Mouse (Mus musculus) limb, embryonic 15.5 days (tissue): ENCODE measurements around the gene Gramd1b. TPM values are rescaled to one million over a fixed set of nuclear protein-coding genes. Genes with fewer than 3 reads are reported as not detected.

Experiments
- ATAC-seq: fragments of 200-750 bp; cut with Nextera tagmentation; 2 replicates; pipeline ENCODE4 v1.8.0; 2017; ENCODE audit warnings: low read depth, moderate TSS enrichment; ENCODE audit not compliant: insufficient number of reproducible peaks, low FRiP score, low TSS enrichment
- H3K27ac ChIP-seq: fragments of 300-500 bp; sonication (generic); 2 replicates; pipeline ENCODE4 v1.5.1; 2015; ENCODE audit warnings: moderate library complexity, mild to moderate bottlenecking, inconsistent platforms
- H3K27me3 ChIP-seq: fragments of 300-500 bp; sonication (generic); 2 replicates; pipeline ENCODE4 v1.6.1; 2015; ENCODE audit warnings: inconsistent platforms
- H3K36me3 ChIP-seq: fragments of 300-500 bp; sonication (generic); 2 replicates; pipeline ENCODE4 v1.6.1; 2015; ENCODE audit warnings: inconsistent platforms
- H3K4me1 ChIP-seq: fragments of 300-500 bp; sonication (generic); 2 replicates; pipeline ENCODE4 v1.6.1; 2015; ENCODE audit warnings: inconsistent platforms
- H3K4me2 ChIP-seq: fragments of 300-500 bp; sonication (generic); 2 replicates; pipeline ENCODE4 v1.6.1; 2015; ENCODE audit warnings: mild to moderate bottlenecking, inconsistent platforms
- H3K4me3 ChIP-seq: fragments of 300-500 bp; sonication (generic); 2 replicates; pipeline ENCODE4 v1.5.1; 2015; ENCODE audit warnings: mild to moderate bottlenecking, inconsistent platforms
- H3K9ac ChIP-seq: fragments of 300-500 bp; sonication (generic); 2 replicates; pipeline ENCODE4 v1.6.1; 2015; ENCODE audit warnings: inconsistent platforms
- H3K9me3 ChIP-seq: fragments of 300-500 bp; sonication (generic); 2 replicates; pipeline ENCODE4 v1.6.1; 2016; ENCODE audit warnings: inconsistent platforms
- WGBS: fragments of 180-500 bp; shearing (Covaris S2); methylation state at CpG from one replicate; pipeline ENCODE4 v1.1.7; 2015; 5-methylcytosine and 5-hydroxymethylcytosine counted together
- polyA plus RNA-seq: library from polyadenylated mRNA; unstranded; fragments of >200 nt; fragmentation: Nextera tagmentation; extraction: Ambion mirVana; gene quantifications from 2 replicates; pipeline ENCODE4 v1.2.1, GENCODE M21; 2015

Gramd1b gene
- polyA plus RNA-seq, 1 experiment from 2014 or later: 3.2 TPM

DNA sequence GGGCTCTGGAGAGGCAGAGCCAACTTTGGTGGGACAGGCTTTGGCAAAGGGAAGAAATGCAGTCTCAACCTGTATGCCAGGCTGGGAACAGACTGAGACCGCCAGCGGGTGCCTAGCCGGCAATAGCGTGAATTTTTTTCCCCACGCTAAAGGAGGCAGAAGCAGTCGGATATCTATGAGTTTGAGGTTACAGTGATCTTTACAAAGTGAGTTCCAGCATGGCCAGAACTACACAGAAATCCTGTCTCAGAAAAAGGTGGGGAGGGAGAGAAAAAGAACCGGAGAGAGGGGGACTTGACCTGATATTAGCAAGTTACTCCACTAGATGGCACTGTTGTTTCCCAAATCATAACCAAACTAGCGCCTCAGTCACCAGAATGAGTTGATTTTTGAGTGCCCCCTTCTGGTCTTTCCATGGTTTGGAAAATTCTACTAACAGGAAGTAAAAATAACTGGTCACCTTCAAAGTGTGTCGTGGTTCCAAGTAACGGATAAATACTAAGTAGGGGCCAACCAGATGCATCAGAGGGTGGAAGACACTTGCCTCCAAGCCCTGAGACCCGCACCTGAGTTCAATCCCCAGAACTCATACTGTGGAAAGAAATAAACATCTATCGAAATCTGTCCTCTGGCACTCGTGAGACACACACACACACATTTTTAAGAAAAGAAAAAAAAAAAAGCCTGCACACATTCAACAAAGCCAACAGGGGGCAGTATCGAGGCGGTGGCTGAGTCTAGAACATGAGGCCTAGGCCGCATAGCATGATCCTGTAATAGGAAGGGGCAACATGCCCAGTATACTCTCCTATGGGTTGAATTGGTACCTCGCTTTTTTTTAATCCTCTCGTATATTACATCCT lies 116.0 kb downstream of the Gramd1b start:
- Histone ChIP-seq H3K9me3 (no peaks in the 10 kb centered on the region), H3K4me3 (peak overlapping the region; percentile 55), H3K4me2 (peak overlapping the region; percentile 82), H3K36me3 (no peaks in the 10 kb centered on the region), H3K27me3 (no peaks in the 10 kb centered on the region), H3K9ac (peak overlapping the region; percentile 55), H3K27ac (peak overlapping the region; percentile 60), H3K4me1 (no peaks in the 10 kb centered on the region)
- 35% methylated on average over 18 of the region's 18 CpGs for WGBS
- no peak for ATAC-seq

DNA sequence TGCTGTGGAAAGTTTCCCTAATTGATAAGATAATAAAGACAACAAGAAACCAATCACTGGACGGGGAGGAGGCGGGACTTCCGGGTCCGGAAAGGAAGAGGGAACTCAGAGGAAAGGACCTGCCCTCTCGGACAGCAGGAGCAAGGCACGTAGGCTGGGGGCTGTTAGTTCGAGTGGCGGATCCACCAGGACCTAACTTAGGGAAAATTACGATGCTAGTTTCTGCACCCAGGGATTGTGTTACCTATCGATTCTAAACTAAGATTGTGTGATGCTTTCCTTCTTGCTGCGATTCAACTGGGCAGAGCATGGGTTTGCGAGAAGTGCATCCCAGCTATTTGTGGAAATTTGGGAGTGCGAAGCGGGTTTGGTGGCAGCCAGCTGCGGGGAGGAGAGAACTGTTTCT lies 116.7 kb downstream of the Gramd1b start:
- Histone ChIP-seq H3K4me3 (peak overlapping the region; percentile 55), H3K4me2 (peak overlapping the region; percentile 82), H3K27ac (peak overlapping the region; percentile 60), H3K36me3 (no peaks in the 10 kb centered on the region), H3K9me3 (no peaks in the 10 kb centered on the region), H3K27me3 (no peaks in the 10 kb centered on the region), H3K9ac (peak overlapping the region; percentile 55), H3K4me1 (no peaks in the 10 kb centered on the region)
- 3% methylated on average over 15 of the region's 15 CpGs for WGBS
- no peak for ATAC-seq

DNA sequence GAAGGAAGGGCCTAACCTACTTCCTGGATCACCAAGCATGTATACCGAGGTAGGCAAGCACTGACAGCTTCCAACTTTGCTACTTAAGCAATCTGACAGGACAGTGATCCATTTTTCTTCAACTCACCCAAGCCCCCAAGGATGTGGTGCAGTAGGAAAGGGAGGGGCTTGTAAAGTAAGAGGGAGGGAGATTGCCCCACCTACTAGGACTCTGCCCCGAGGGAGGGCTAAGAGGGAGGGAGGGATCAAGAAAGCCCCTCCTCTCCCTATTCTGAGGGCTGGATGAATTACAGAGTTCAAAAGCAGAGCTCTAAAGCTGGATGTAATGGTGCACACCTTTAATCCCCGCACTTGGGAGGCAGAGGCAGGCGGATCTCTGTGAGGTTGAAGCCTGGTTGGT lies 117.6 kb downstream of the Gramd1b start:
- 86% methylated on average over 4 of the region's 4 CpGs for WGBS
- ATAC-seq: no peak
- Histone ChIP-seq H3K36me3 (no peaks in the 10 kb centered on the region), H3K27me3 (no peaks in the 10 kb centered on the region), H3K4me1 (no peaks in the 10 kb centered on the region), H3K9me3 (no peaks in the 10 kb centered on the region), H3K4me3 (no peak overlapping the region), H3K9ac (no peak overlapping the region), H3K27ac (no peak overlapping the region), H3K4me2 (no peak overlapping the region)

DNA sequence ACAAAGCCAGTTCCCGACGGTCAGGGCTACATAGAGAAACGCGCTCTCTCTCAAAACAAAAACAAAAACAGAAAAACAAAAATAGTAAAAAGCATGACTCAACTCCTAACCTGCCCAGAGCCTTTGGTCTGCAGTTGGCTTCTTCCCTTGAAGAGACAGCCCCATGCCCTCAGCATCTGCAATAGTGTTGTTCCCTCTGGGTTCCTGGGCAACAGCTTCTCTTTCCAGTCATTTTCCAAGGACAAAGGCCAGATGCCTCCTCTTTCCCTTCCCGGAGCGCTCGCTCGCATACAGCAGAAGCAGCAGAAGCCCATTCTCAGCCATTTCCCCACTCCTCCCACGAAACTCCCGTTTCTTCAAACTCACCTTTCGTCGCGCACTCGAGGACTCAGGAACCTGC lies 118.3 kb downstream of the Gramd1b start:
- ATAC-seq: no peak
- no peaks in the 10 kb centered on the region for H3K27me3 ChIP-seq
- H3K9ac ChIP-seq: no peak overlapping the region
- no peak overlapping the region for H3K4me2 ChIP-seq
- H3K27ac ChIP-seq: no peak overlapping the region
- no peak overlapping the region for H3K4me3 ChIP-seq
- H3K4me1 ChIP-seq: 0 out of 2 replicates have a peak, but pooled peaks cover under 1% of the 10 kb centered on the region
- H3K36me3 ChIP-seq: no peaks in the 10 kb centered on the region
- no peaks in the 10 kb centered on the region for H3K9me3 ChIP-seq
- WGBS: 92% methylated on average over 14 of the region's 14 CpGs

DNA sequence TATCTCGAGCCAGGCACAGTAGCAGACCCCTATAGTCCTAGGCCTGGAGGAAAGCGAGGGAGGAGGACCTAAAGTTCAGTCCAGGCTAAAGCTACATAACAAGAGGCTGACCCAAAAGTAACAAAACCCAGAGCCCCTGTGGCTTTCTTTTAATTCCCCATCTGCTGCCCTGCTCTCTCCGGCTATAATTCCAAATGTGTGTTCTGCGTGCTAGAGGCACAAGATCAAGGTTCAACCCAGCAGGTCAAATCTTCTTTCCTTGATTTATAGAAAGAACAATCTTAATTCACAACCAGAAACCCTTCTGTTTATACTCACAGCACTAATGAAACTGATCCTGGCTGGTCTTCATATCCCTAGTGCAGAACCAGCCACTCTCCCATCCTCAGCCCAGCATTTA lies 118.9 kb downstream of the Gramd1b start:
- H3K27me3 ChIP-seq: no peaks in the 10 kb centered on the region
- 81% methylated on average over 4 of the region's 4 CpGs for WGBS
- H3K4me1 ChIP-seq: 0 out of 2 replicates have a peak, but pooled peaks cover 2% of the 10 kb centered on the region
- H3K36me3 ChIP-seq: no peaks in the 10 kb centered on the region
- H3K9me3 ChIP-seq: no peaks in the 10 kb centered on the region
- H3K27ac ChIP-seq: no peak overlapping the region
- H3K4me3 ChIP-seq: no peak overlapping the region
- no peak for ATAC-seq
- no peak overlapping the region for H3K4me2 ChIP-seq
- H3K9ac ChIP-seq: no peak overlapping the region

DNA sequence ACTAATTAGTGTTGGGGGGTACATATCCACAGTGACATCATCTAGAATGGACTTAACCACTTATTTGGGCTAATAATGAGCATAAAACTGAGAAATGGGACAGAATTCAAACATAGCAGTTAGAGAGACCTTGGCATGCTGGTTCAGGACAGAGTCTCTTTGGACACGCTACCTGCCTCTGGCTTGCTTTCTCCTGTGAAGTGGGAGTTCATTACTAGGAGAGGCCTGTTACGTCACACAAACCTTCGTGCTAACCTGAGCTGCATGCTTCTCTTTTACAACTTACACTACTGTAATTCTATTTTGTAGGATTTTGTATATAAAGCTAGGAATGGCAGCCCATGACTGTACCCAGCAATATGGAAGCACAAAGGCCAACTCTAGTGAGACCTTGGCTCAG lies 120.3 kb downstream of the Gramd1b start:
- no peaks in the 10 kb centered on the region for H3K36me3 ChIP-seq
- H3K27ac ChIP-seq: no peak overlapping the region
- no peak for ATAC-seq
- no peaks in the 10 kb centered on the region for H3K9me3 ChIP-seq
- no peak overlapping the region for H3K4me2 ChIP-seq
- 95% methylated on average over 3 of the region's 3 CpGs for WGBS
- no peak overlapping the region for H3K9ac ChIP-seq
- no peak overlapping the region for H3K4me3 ChIP-seq
- H3K27me3 ChIP-seq: no peaks in the 10 kb centered on the region
- 0 out of 2 replicates have a peak, but pooled peaks cover 2% of the 10 kb centered on the region for H3K4me1 ChIP-seq

DNA sequence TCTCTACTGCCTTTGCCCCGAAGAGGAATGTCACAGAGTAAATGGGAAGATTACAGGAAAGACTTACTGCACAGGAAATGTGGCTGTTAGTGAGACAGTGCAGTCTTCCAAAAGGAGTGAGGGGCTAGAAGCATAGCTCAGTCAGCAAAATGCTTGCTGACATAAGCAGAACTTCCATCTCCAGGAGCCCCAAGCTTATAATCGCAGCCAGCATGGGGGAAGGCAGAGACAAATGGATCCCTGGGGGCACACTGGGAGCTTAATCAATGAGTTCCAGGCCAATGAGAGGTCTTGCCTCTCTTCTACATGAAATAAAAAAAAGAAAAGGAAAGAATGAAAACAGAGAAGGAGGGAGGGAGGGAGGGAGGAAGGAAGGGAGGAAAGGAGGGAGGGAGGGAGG lies 122.1 kb downstream of the Gramd1b start:
- Histone ChIP-seq H3K27ac (no peak overlapping the region), H3K27me3 (no peaks in the 10 kb centered on the region), H3K9me3 (no peaks in the 10 kb centered on the region), H3K4me2 (no peak overlapping the region), H3K9ac (no peak overlapping the region), H3K4me1 (0 out of 2 replicates have a peak, but pooled peaks cover 2% of the 10 kb centered on the region), H3K4me3 (no peak overlapping the region), H3K36me3 (no peaks in the 10 kb centered on the region)
- ATAC-seq: no peak
- WGBS: 30% methylated on average over 2 of the region's 2 CpGs

DNA sequence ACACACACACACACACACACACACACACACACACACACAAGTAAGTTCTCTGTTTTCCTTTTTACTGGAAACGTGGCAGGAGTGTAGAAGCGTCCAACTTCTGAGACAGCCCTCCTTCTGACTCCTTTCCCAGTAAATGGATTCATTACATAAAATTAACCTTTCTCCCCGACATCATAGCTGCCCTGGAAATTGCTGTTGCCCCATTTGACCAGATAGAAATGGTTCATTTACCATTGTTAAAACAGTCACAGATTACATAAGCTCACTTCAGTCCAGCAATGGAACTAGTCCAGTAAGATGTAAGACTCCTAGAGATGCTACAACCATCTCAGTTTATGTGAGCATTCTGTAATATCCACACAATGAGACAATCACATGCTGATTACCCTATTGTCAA lies 122.8 kb downstream of the Gramd1b start:
- 0 out of 2 replicates have a peak, but pooled peaks cover 2% of the 10 kb centered on the region for H3K4me1 ChIP-seq
- H3K27me3 ChIP-seq: no peaks in the 10 kb centered on the region
- no peak overlapping the region for H3K4me3 ChIP-seq
- WGBS: 53% methylated on average over 3 of the region's 3 CpGs
- H3K36me3 ChIP-seq: no peaks in the 10 kb centered on the region
- ATAC-seq: no peak
- no peak overlapping the region for H3K9ac ChIP-seq
- H3K4me2 ChIP-seq: no peak overlapping the region
- H3K9me3 ChIP-seq: no peaks in the 10 kb centered on the region
- H3K27ac ChIP-seq: no peak overlapping the region

DNA sequence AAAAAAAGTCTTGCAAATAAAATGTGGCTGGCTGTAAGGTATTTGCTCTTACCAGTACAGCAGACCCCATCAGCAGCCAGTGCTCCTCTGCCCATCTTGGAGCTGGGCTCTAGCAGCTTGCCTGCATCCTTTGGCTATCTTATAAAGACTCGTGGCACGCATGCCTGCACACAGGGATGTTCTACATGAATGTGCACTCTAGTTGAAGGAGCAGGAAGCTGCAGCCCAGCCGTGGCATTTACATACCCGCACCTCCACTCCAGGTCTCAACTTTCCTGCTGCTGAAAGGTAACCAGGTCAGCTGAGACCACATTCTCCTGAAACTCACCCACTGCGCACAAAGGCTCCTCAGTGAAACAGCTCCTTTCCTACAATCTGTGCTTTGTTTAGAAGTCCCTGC lies 123.3 kb downstream of the Gramd1b start:
- Histone ChIP-seq H3K4me1 (0 out of 2 replicates have a peak, but pooled peaks cover 2% of the 10 kb centered on the region), H3K9me3 (no peaks in the 10 kb centered on the region), H3K27me3 (no peaks in the 10 kb centered on the region), H3K4me3 (no peak overlapping the region), H3K27ac (peak overlapping the region; percentile 54), H3K4me2 (no peak overlapping the region), H3K9ac (no peak overlapping the region), H3K36me3 (no peaks in the 10 kb centered on the region)
- WGBS: 64% methylated on average over 5 of the region's 5 CpGs
- no peak for ATAC-seq

DNA sequence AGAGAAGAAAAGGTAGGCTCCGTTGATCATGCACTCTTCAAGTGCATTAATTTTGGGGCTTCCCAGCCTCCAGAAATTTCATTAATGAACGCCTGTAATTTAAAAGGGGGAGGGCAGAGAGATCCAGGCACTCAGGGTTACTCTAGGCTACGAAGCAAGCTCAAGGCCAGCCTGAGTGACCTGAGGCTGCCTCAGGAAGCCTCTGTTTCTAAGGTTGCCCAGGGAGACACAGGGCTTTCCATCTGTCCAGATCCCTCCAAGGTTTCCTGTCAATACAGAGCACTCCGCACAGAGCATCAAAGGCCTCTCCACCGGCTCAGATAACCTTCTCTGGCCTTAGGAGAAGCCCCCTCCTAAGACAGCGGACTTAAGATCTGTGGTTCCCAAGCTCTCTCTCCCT lies 125.4 kb downstream of the Gramd1b start:
- no peak overlapping the region for H3K4me3 ChIP-seq
- no peak for ATAC-seq

DNA sequence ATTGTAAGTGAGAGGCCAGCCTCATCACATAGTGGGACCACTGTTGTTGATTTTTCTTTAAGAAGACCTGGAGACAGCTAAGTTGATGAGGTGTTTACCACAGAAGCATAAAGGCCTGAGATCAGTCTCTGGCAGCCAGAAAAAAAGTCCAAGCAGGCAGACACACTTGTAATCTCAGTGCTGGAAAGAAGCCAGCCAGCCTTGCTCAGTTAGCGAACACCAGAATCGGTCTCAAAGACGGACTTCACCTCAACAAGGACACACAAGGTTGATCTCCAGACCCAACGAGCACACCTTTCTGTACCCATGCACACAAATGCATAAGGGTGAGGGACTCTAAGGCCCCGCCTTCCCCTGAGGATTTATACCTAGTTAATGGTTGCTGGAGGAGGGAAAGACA lies 125.9 kb downstream of the Gramd1b start:
- H3K27me3 ChIP-seq: no peaks in the 10 kb centered on the region
- no peak overlapping the region for H3K4me3 ChIP-seq
- H3K36me3 ChIP-seq: no peaks in the 10 kb centered on the region
- no peak for ATAC-seq
- 67% methylated on average over 5 of the region's 5 CpGs for WGBS
- H3K27ac ChIP-seq: no peak overlapping the region
- no peak overlapping the region for H3K9ac ChIP-seq
- H3K4me2 ChIP-seq: no peak overlapping the region
- H3K9me3 ChIP-seq: no peaks in the 10 kb centered on the region
- H3K4me1 ChIP-seq: 0 out of 2 replicates have a peak, but pooled peaks cover 2% of the 10 kb centered on the region

More for the DNA sequence above, 125.4 kb downstream of the Gramd1b start:
- Histone ChIP-seq H3K9ac (no peak overlapping the region), H3K4me1 (0 out of 2 replicates have a peak, but pooled peaks cover 2% of the 10 kb centered on the region), H3K4me2 (no peak overlapping the region), H3K36me3 (no peaks in the 10 kb centered on the region), H3K27ac (no peak overlapping the region), H3K9me3 (no peaks in the 10 kb centered on the region), H3K27me3 (no peaks in the 10 kb centered on the region)
- 55% methylated on average over 6 of the region's 6 CpGs for WGBS

DNA sequence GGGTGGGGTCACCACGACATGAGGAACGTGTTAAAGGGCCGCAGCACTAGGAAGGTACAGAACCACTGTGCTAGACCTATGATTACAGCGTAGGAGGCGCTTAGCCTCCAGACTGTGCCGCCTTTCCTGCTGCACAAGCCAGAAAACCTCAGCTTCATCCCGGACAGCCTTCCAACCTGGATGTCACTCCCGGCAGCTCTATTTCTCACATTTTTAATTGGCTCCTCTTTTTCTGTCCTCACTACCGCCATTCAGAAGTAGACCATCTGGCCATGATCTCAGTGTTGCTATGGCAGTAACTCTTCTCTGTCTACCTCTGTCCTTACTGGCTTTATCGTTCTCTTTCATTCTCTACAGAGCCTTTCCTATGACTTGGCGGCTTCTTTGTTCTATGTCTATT lies 126.5 kb downstream of the Gramd1b start:
- H3K4me1 ChIP-seq: 0 out of 2 replicates have a peak, but pooled peaks cover 2% of the 10 kb centered on the region
- no peak overlapping the region for H3K4me3 ChIP-seq
- H3K27ac ChIP-seq: no peak overlapping the region
- WGBS: 83% methylated on average over 11 of the region's 11 CpGs
- H3K9ac ChIP-seq: no peak overlapping the region
- H3K9me3 ChIP-seq: no peaks in the 10 kb centered on the region
- H3K27me3 ChIP-seq: no peaks in the 10 kb centered on the region
- no peak overlapping the region for H3K4me2 ChIP-seq
- ATAC-seq: no peak
- H3K36me3 ChIP-seq: no peaks in the 10 kb centered on the region
